Mouse (Mus musculus) lung, postnatal 0 days (tissue): ENCODE results near the gene Spred2.

Experiments used
- CTCF ChIP-seq: IDR thresholded peaks from 2 replicates; pipeline ENCODE4 v1.5.1; 2016; ENCODE audit warnings: antibody characterized with exemption, mild to moderate bottlenecking
- EP300 ChIP-seq: IDR thresholded peaks from 2 replicates; pipeline ENCODE4 v1.6.1; 2016; ENCODE audit warnings: antibody characterized with exemption, mild to moderate bottlenecking, control low read depth

DNA sequence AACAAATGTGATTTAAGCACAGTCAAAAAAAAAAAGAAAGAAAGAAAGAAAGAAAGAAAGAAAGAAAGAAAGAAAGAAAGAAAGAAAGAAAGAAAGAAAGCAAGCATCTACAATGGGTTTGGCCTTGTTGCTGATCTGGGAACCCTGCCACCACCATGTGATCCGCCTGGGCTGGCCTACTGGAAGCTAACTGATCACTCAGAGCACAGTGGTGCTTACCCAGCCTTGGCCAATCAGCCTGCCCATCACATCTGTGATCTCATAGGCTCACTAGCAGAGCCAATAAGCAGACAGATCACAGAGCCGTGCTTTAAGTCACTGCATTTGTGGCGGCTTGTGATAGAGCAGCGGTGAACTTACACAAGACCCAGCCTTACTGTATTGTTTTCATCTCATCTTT is 10.4 kb upstream of the Spred2 start:
- no peak for TF ChIP-seq EP300
- TF ChIP-seq CTCF: no peak
